Mouse (Mus musculus): Measurements from ENCODE around the gene Riox1. TPM values are rescaled to one million over a fixed set of nuclear protein-coding genes. Genes with fewer than 3 reads are reported as not detected.
"Not testable (repeated sequence)": the region's sequence is repeated elsewhere in the genome, so short reads cannot be mapped to it uniquely, and the experiment has no call there.

The Riox1 gene
- total RNA-seq, 2 experiments from 2014 or later = 18.5 to 18.8 TPM

GRCm38 (mm10) chr12:83925160-83925703 lies 25.2 kb upstream of the Riox1 start:
- no peak overlapping the region for H3K4me3 ChIP-seq
- TF ChIP-seq CTCF (IDR thresholded peaks at IDR 0.05) = no peak
- H3K27ac ChIP-seq = no peak overlapping the region
- intact Hi-C loops (cut with DNase I) = no loop called here
- DNase-seq (ENCODE audit: extremely low spot score in 1 of 2, low spot score in 2 of 2) = no peak

- no peak for TF ChIP-seq CTCF (IDR thresholded peaks at IDR 0.05)
- no peak for DNase-seq (ENCODE audit: extremely low spot score in 1 of 2, low spot score in 2 of 2)
- Histone ChIP-seq H3K27ac (no peak overlapping the region), H3K4me3 (no peak overlapping the region)
- intact Hi-C loops (cut with DNase I) = no loop called here
Measured at GRCm38 (mm10) chr12:83926061-83926460, 24.3 kb upstream of the Riox1 start.

DNA sequence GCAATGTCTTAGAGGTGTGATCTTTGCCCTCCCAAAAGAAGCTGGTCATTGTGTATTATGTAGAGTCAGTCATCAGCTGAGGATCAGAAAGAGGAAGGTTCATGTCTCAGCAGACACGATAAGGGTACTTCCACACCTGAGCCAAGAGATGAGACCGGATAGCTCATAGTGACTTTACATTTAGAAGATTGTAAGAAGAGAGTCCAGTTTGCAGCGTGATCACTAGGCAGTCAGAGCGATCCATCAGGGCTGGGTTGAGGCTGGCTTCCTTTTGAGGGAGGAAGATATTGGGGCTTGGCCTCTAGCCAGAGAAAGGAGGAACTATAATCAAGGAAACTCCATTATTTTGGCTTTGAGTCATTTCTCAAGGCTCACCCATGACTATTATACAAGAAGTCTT lies 22.7 kb upstream of the Riox1 start:
- H3K4me3 ChIP-seq = no peak overlapping the region
- TF ChIP-seq CTCF (IDR thresholded peaks at IDR 0.05) = no peak
- intact Hi-C loops (cut with DNase I) = no loop called here
- peak overlapping the region; percentile 56 for H3K27ac ChIP-seq
- DNase-seq (ENCODE audit: extremely low spot score in 1 of 2, low spot score in 2 of 2) = no peak

- TF ChIP-seq CTCF (IDR thresholded peaks at IDR 0.05) = no peak
- no peak overlapping the region for H3K4me3 ChIP-seq
- H3K27ac ChIP-seq = peak overlapping the region; percentile 28; the same call in 1 of the 2 replicates
- intact Hi-C loops (cut with DNase I) = no loop called here
- DNase-seq (ENCODE audit: extremely low spot score in 1 of 2, low spot score in 2 of 2) = no peak
Measured at GRCm38 (mm10) chr12:83929186-83929804, 21.1 kb upstream of the Riox1 start.

DNA sequence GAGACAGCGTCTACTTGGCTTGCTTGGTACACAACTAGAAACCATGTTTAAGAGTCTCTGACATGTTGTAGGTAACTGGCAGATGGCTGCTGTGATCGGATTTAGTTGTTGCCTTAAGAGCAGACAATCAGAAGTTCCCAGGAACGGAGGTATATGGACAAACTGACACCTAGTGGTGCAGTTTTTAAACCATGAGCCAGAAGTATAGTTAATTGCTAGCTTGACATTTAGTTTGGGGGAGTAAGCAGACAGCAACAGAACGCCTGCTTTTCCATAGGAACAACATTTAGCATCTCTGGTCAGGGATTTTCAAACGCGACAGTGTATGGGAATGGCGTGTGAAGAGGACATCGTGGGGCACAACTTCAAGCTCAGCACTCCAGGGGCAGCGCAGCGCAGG lies 12.8 kb upstream of the Riox1 start:
- Histone ChIP-seq H3K27ac (no peak overlapping the region), H3K4me3 (no peak overlapping the region)
- TF ChIP-seq CTCF (IDR thresholded peaks at IDR 0.05) = peak; percentile 40
- intact Hi-C loops (cut with DNase I) = loop anchor here (5.0 kb wide), 1 partner anchor 225 kb away; no protein-coding TSS in a partner anchor
- no peak for DNase-seq (ENCODE audit: extremely low spot score in 1 of 2, low spot score in 2 of 2)

DNA sequence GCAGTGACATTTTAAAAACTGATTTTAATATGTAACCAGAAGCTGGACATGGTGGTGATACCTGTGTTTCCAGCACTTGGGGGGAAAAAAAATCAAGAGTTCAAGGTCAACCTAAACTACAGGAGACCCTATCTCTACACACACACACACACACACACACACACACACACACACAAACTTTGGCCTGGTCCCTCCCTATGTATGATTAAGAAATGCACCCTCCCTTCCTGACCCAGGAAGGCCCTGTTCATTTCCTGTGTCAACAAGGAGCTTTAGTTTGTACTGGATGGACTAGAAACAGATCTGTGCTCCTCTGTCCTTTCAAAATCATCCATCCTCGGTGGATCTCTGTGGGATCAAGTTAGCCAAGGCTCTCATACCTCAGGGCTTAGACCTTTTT lies 11.8 kb upstream of the Riox1 start:
- intact Hi-C loops (cut with DNase I) = loop anchor here (5.0 kb wide), 1 partner anchor 226 kb away; no protein-coding TSS in a partner anchor
- not testable (repeated sequence) for H3K4me3 ChIP-seq; H3K27ac ChIP-seq; DNase-seq (ENCODE audit: extremely low spot score in 1 of 2, low spot score in 2 of 2)

DNA sequence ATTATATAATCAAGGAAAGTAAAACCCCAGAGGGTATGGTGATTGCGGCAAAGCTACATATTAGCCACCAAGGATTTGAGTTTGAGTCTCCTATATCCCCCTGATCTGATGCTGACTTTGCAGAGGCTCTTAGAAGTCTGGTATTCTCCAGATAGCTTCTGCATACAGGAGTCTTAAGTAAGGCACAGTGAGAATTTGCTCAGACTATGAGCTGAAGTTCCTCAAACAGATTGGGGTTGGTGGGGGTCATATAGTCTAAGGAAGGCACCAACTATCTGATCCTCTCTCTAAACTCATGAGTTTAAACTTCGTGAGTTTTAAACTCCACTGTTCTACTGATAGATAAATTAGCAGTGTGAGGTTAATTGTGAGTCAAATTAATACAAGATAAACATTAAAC lies 11.1 kb upstream of the Riox1 start:
- intact Hi-C loops (cut with DNase I) = loop anchor here (5.0 kb wide), 1 partner anchor 227 kb away; no protein-coding TSS in a partner anchor

GRCm38 (mm10) chr12:83940031-83940430 lies 10.4 kb upstream of the Riox1 start:
- no peak for DNase-seq (ENCODE audit: extremely low spot score in 1 of 2, low spot score in 2 of 2)
- H3K27ac ChIP-seq = no peak overlapping the region
- TF ChIP-seq CTCF (IDR thresholded peaks at IDR 0.05) = no peak
- no peak overlapping the region for H3K4me3 ChIP-seq
- intact Hi-C loops (cut with DNase I) = no loop called here

More for the DNA sequence above, 11.1 kb upstream of the Riox1 start:
- Histone ChIP-seq H3K4me3 (no peak overlapping the region), H3K27ac (no peak overlapping the region)
- DNase-seq (ENCODE audit: extremely low spot score in 1 of 2, low spot score in 2 of 2) = no peak
- no peak for TF ChIP-seq CTCF (IDR thresholded peaks at IDR 0.05)

DNA sequence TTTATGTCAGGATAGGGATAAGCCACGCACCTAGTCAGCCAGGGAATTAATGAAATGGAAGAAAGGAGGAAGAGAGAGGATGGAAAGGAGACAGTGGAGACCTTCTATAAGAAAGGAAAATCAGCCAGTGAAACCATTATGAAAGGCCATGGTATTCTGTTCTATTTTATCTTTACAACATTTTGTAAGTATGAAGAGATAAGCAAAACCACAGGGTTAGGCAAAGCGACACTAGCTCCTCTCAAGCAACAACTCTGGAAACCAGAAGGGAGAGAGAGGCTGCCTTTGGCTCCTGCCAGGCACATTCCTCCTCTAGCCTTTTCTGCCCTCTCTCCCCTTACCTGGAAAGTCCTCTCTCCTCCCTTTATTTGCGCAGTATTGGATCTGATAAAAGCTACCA lies 8.5 kb upstream of the Riox1 start:
- no peak for DNase-seq (ENCODE audit: extremely low spot score in 1 of 2, low spot score in 2 of 2)
- TF ChIP-seq CTCF (IDR thresholded peaks at IDR 0.05) = no peak
- intact Hi-C loops (cut with DNase I) = no loop called here
- Histone ChIP-seq H3K4me3 (no peak overlapping the region), H3K27ac (no peak overlapping the region)

GRCm38 (mm10) chr12:83947260-83947811 lies 3.1 kb upstream of the Riox1 start:
- intact Hi-C loops (cut with DNase I) = no loop called here
- DNase-seq (ENCODE audit: extremely low spot score in 1 of 2, low spot score in 2 of 2) = no peak
- H3K27ac ChIP-seq = peak overlapping the region; percentile 3; the same call in 1 of the 2 replicates
- H3K4me3 ChIP-seq = no peak overlapping the region
- no peak for TF ChIP-seq CTCF (IDR thresholded peaks at IDR 0.05)

DNA sequence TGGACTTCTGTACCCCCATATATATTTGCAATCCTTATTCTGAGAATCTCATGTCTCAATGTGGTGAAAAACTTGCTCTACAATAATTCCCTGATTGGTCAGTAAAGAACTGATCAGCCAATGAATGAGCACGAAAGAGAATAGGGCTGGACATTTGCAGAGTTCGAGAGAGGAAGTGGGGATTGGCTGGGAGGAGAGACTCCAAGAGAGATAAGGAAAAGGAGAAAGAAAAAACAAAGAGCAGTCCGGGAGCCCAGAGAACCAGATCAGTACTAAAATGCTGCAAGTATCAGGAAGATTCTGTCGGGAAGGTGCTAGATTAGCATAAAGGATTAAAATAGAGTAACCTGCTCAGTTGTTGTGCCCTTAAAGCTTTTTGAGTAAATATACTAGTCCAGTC lies 1.4 kb upstream of the Riox1 start:
- H3K27ac ChIP-seq = no peak overlapping the region
- H3K4me3 ChIP-seq = no peak overlapping the region
- no peak for TF ChIP-seq CTCF (IDR thresholded peaks at IDR 0.05)
- DNase-seq (ENCODE audit: extremely low spot score in 1 of 2, low spot score in 2 of 2) = no peak
- intact Hi-C loops (cut with DNase I) = no loop called here

DNA sequence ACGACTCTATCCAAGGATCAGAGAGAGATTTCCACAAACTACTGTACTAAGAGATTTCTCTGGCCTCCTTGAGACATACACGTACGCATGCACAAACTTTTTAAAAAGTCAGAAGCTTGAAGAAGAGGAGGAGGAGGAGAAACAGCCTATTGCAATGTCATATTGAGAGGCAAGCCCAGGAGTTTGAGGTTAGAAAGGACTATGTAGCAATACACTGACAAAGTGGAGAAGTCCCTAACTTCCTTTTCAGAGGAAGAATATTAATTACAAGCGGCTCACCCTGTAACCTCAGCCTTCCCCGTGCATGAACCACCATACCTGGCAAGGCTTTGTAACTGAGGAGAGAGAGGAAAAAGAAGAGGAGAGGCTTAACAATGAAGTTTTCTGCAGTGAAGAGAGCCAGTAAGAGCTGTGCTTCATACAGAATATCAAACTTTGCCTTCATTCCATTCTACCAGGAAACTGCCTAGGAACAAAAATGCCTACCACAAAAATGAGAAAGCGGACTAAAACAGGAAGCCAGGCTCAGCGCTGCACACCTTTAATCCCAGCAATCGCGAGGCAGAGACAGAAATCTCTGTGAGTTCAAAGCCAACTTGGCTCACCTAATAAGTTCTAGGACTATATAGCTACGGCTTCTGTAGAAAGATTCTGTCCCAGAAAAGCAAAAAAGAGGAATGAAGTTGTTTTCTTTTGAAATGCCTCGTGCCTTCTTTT lies 474 bp upstream of the Riox1 start:
- DNase-seq (ENCODE audit: extremely low spot score in 1 of 2, low spot score in 2 of 2) = no peak
- intact Hi-C loops (cut with DNase I) = loop anchor here (2.0 to 5.0 kb wide), 2 partner anchors 27 to 233 kb away; no protein-coding TSS in a partner anchor
- TF ChIP-seq CTCF (IDR thresholded peaks at IDR 0.05) = no peak
- peak overlapping the region; percentile 58; the same call in 1 of the 2 replicates for H3K27ac ChIP-seq
- peak overlapping the region; percentile 72 for H3K4me3 ChIP-seq

All from left cerebral cortex, adult 2 months (tissue).